Mouse (Mus musculus) CH12.LX (cell line): Measurements from ENCODE around the gene Bid. TPM values are rescaled to one million over a fixed set of nuclear protein-coding genes. Genes with fewer than 3 reads are reported as not detected.

Experiments
- DNase-seq: peaks from one replicate; pipeline ENCODE4 v3.0.0-alpha.2; 2013; ENCODE audit errors: extremely low read depth
- H3K27ac ChIP-seq: 2 replicates; pipeline ENCODE4 v1.5.1; 2012; ENCODE audit warnings: low read depth, mild to moderate bottlenecking, control low read depth, moderate library complexity; ENCODE audit not compliant: insufficient read depth
- H3K27me3 ChIP-seq: replicated peaks from 2 replicates; pipeline ENCODE3; 2012; ENCODE audit warnings: inconsistent platforms
- H3K36me3 ChIP-seq, 2 experiments: replicated peaks in 1 of 2; 2 replicates each; pipeline versions ENCODE3 to v1.6.1; 2012; ENCODE audit warnings: inconsistent platforms in 1 of 2, low read length in 1 of 2, mild to moderate bottlenecking in 1 of 2, mixed read lengths in 1 of 2, moderate library complexity in 1 of 2; ENCODE audit not compliant: control insufficient read depth in 1 of 2, insufficient read depth in 1 of 2
- H3K4me1 ChIP-seq, 2 experiments: 2 replicates each; pipeline ENCODE4 v1.6.1; 2012; ENCODE audit warnings: inconsistent platforms in 1 of 2, moderate library complexity in 1 of 2; ENCODE audit not compliant: insufficient read depth in 2 of 2, control insufficient read depth in 1 of 2
- H3K4me2 ChIP-seq: 2 replicates; pipeline ENCODE4 v1.6.1; 2012; ENCODE audit warnings: low read depth, mild to moderate bottlenecking, control low read depth; ENCODE audit not compliant: poor library complexity, insufficient read depth, severe bottlenecking
- H3K4me3 ChIP-seq, 3 experiments: fragments of 150-350 bp in 1 of 3; sonication (generic) in 1 of 3; replicated peaks in 1 of 3; 2 replicates each; pipeline versions ENCODE3 to v1.5.1; 2011 to 2012; ENCODE audit warnings: low read depth in 2 of 3, low read length in 2 of 3, mild to moderate bottlenecking in 2 of 3, moderate library complexity in 2 of 3, control low read depth in 1 of 3, improper control_type of control experiment in 1 of 3, inconsistent platforms in 1 of 3, mixed read lengths in 1 of 3; ENCODE audit not compliant: poor library complexity in 1 of 3
- H3K79me2 ChIP-seq: replicated peaks from 2 replicates; pipeline ENCODE4 v1.6.1; 2012; ENCODE audit warnings: mild to moderate bottlenecking, moderate library complexity; ENCODE audit not compliant: control insufficient read depth, poor library complexity, insufficient read depth, severe bottlenecking; ENCODE audit errors: extremely low read depth
- H3K9ac ChIP-seq: 2 replicates; pipeline ENCODE4 v1.6.1; 2012; ENCODE audit warnings: low read depth, mild to moderate bottlenecking, control low read depth, moderate library complexity; ENCODE audit not compliant: insufficient read depth
- H3K9me3 ChIP-seq: replicated peaks from 2 replicates; pipeline ENCODE3; 2012; ENCODE audit warnings: low read length, inconsistent platforms, mixed read lengths
- BHLHE40 ChIP-seq: IDR thresholded peaks from 2 replicates; pipeline ENCODE4 v1.6.1; 2011; ENCODE audit warnings: mild to moderate bottlenecking, low read depth, low read length, improper control_type of control experiment
- CHD1 ChIP-seq: IDR thresholded peaks from 2 replicates; pipeline ENCODE4 v1.6.1; 2012; ENCODE audit warnings: low read depth, low read length, improper control_type of control experiment, inconsistent platforms
- CHD2 ChIP-seq: IDR thresholded peaks from 2 replicates; pipeline ENCODE4 v1.6.1; 2011; ENCODE audit warnings: low read length, improper control_type of control experiment
- E2F4 ChIP-seq: IDR thresholded peaks from 2 replicates; pipeline ENCODE4 v1.6.1; 2011; ENCODE audit warnings: low read depth, low read length, improper control_type of control experiment; ENCODE audit not compliant: insufficient replicate concordance
- ELF1 ChIP-seq: IDR thresholded peaks from 2 replicates; pipeline ENCODE4 v1.6.1; 2014; ENCODE audit warnings: low read depth, mild to moderate bottlenecking, inconsistent platforms, low read length, improper control_type of control experiment
- EP300 ChIP-seq: IDR thresholded peaks from 2 replicates; pipeline ENCODE4 v1.6.1; 2011; ENCODE audit warnings: low read length, improper control_type of control experiment
- ETS1 ChIP-seq: conservative IDR thresholded peaks from 2 replicates; pipeline ENCODE4 v1.6.1; 2012; ENCODE audit warnings: low read depth, mild to moderate bottlenecking, inconsistent platforms, low read length, improper control_type of control experiment, moderate library complexity
- HCFC1 ChIP-seq: IDR thresholded peaks from 2 replicates; pipeline ENCODE4 v1.6.1; 2012; ENCODE audit warnings: low read depth, mild to moderate bottlenecking, inconsistent platforms, low read length, improper control_type of control experiment
- IRF4 ChIP-seq: IDR thresholded peaks from 2 replicates; pipeline ENCODE4 v1.6.1; 2014; ENCODE audit warnings: low read depth, mild to moderate bottlenecking, inconsistent platforms, low read length, improper control_type of control experiment
- JUN ChIP-seq: IDR thresholded peaks from 2 replicates; pipeline ENCODE4 v1.6.1; 2011; ENCODE audit warnings: low read depth, mild to moderate bottlenecking, low read length, improper control_type of control experiment, moderate library complexity; ENCODE audit not compliant: insufficient read depth
- MAFK ChIP-seq: IDR thresholded peaks from 2 replicates; pipeline ENCODE4 v1.6.1; 2011; ENCODE audit warnings: low read length, improper control_type of control experiment; ENCODE audit not compliant: insufficient replicate concordance
- MAX ChIP-seq: IDR thresholded peaks from 2 replicates; pipeline ENCODE4 v1.6.1; 2011; ENCODE audit warnings: low read length, improper control_type of control experiment
- MAZ ChIP-seq: IDR thresholded peaks from 2 replicates; pipeline ENCODE4 v1.6.1; 2012; ENCODE audit warnings: low read depth, mild to moderate bottlenecking, inconsistent platforms, low read length, improper control_type of control experiment, moderate library complexity
- MEF2A ChIP-seq: IDR thresholded peaks from 2 replicates; pipeline ENCODE4 v1.6.1; 2014; ENCODE audit warnings: low read depth, mild to moderate bottlenecking, inconsistent platforms, low read length, improper control_type of control experiment, borderline replicate concordance
- MXI1 ChIP-seq: IDR thresholded peaks from 2 replicates; pipeline ENCODE4 v1.6.1; 2011; ENCODE audit warnings: mild to moderate bottlenecking, low read depth, low read length, improper control_type of control experiment
- NELFE ChIP-seq: IDR thresholded peaks from 2 replicates; pipeline ENCODE4 v1.6.1; 2011; ENCODE audit warnings: low read depth, low read length, improper control_type of control experiment
- NRF1 ChIP-seq: IDR thresholded peaks from 2 replicates; pipeline ENCODE4 v1.6.1; 2014; ENCODE audit warnings: low read depth, mild to moderate bottlenecking, inconsistent platforms, low read length, improper control_type of control experiment, moderate library complexity
- PAX5 ChIP-seq: IDR thresholded peaks from 2 replicates; pipeline ENCODE4 v1.6.1; 2012; ENCODE audit warnings: low read length, inconsistent platforms, mixed read lengths
- POLR2A ChIP-seq: IDR thresholded peaks from 2 replicates; pipeline ENCODE4 v1.6.1; 2011; ENCODE audit warnings: low read depth, mild to moderate bottlenecking, improper control_type of control experiment, low read length
- RAD21 ChIP-seq: IDR thresholded peaks from 2 replicates; pipeline ENCODE4 v1.6.1; 2011; ENCODE audit warnings: low read depth, mild to moderate bottlenecking, low read length, improper control_type of control experiment, moderate library complexity
- RCOR1 ChIP-seq: conservative IDR thresholded peaks from 2 replicates; pipeline ENCODE4 v1.6.1; 2012; ENCODE audit warnings: low read depth, mild to moderate bottlenecking, inconsistent platforms, low read length, improper control_type of control experiment
- SIN3A ChIP-seq: IDR thresholded peaks from 2 replicates; pipeline ENCODE4 v1.6.1; 2012; ENCODE audit warnings: low read length, improper control_type of control experiment, inconsistent platforms
- SMC3 ChIP-seq: IDR thresholded peaks from 2 replicates; pipeline ENCODE4 v1.6.1; 2011; ENCODE audit warnings: low read depth, low read length, improper control_type of control experiment
- TBP ChIP-seq: conservative IDR thresholded peaks from 2 replicates; pipeline ENCODE4 v1.6.1; 2011; ENCODE audit warnings: low read depth, low read length, improper control_type of control experiment
- TCF12 ChIP-seq: IDR thresholded peaks from 2 replicates; pipeline ENCODE4 v1.6.1; 2014; ENCODE audit warnings: low read depth, mild to moderate bottlenecking, inconsistent platforms, low read length, improper control_type of control experiment
- UBTF ChIP-seq: IDR thresholded peaks from 2 replicates; pipeline ENCODE4 v1.6.1; 2012; ENCODE audit warnings: low read depth, mild to moderate bottlenecking, inconsistent platforms, low read length, improper control_type of control experiment, moderate library complexity
- USF1 ChIP-seq: IDR thresholded peaks from 2 replicates; pipeline ENCODE4 v1.6.1; 2014; ENCODE audit warnings: low read depth, mild to moderate bottlenecking, inconsistent platforms, low read length, improper control_type of control experiment
- ZC3H11A ChIP-seq: IDR thresholded peaks from 2 replicates; pipeline ENCODE4 v1.6.1; 2012; ENCODE audit warnings: low read depth, mild to moderate bottlenecking, inconsistent platforms, low read length, improper control_type of control experiment
- ZMIZ1 ChIP-seq: IDR thresholded peaks from 2 replicates; pipeline ENCODE4 v1.6.1; 2012; ENCODE audit warnings: low read depth, mild to moderate bottlenecking, inconsistent platforms, low read length, improper control_type of control experiment
- dilution Hi-C: fragments of 300-500 bp; cut with MboI; formaldehyde crosslinking; loops from 2 replicates; pipeline ENCODE4 v1.14.3; 2020; ENCODE audit warnings: low sequenced_read_pairs; ENCODE audit not compliant: extremely low pct_unique_long_range_greater_than_20kb, extremely low pct_ligation_motif_present
- in situ Hi-C: fragments of 300-500 bp; cut with MboI; formaldehyde crosslinking; loops from 3 replicates; pipeline ENCODE4 v1.14.3; 2019; ENCODE audit warnings: low sequenced_read_pairs, low pct_ligation_motif_present, low pct_unique_long_range_greater_than_20kb, mixed read lengths
- polyA plus RNA-seq: library from polyadenylated mRNA; unstranded; fragments of >175 nt; gene quantifications from 2 replicates; pipeline ENCODE4 v1.2.1, GENCODE M21; 2012; ENCODE audit warnings: low read depth; ENCODE audit not compliant: insufficient read length
- total RNA-seq, 2 experiments: library from RNA; depleted of rRNA; stranded (reverse); fragments of 300-350 nt in 1 of 2; fragments of >200 nt in 1 of 2; gene quantifications; 2 replicates each; pipeline ENCODE4 v1.2.3; 2012 to 2014

The Bid gene
- total and polyA plus RNA-seq, 3 experiments: 102 to 148 (median 144) TPM

DNA sequence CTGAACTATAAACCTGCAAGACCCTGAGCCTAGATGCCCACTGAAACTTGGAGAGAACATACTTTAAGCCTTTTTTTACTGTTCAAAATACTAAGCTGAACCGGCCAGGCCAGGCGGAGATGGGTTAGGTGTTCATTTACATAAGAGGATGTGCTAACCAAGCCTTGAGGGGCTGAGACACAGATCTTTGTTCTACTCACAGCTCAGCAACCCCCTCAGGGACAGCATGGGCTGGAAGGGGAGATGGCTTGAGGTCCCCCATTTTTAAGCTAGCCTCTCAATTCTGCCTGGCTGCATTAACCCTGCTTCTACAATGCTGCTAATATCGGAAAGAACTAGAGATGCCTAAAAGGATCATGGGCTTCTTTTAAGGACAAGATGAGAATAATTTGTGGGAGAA is 23.1 kb upstream of the Bid start (continued):
- no peak for TF ChIP-seq ZC3H11A
- TF ChIP-seq RAD21: no peak
- TF ChIP-seq MAFK: no peak
- TF ChIP-seq, all 38 proteins: peak for 12

DNA sequence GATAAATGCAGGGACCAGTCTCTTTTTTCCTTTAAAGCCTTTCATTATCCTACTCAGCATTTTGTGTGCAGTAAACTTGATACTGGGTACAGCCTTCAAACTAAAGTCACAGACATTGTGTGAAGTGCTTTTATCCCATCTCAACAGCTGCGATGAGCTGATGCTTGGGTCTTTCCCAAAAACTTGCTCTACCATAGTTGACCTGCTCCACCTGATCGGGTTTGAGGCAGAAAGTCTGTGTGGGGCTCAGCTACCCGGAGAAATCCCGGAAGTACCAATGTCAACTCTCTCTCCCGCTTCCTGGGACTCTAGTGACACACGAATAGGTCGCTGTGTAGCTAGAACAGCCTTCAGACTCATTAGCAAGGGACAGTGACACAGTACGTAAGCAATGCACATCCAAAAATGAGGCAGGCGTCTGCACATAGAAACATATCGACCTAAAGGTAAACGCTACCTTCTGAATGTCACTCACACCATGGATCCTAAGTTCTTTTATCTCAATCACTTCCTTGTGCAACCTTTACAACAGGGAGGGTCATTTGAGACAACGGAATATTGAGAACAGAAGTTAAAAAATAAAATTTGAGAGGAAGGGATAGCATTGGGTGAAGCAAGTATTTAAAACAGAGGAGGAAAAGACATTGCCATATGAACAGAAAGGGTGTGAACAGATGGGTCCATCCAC is 22.3 kb upstream of the Bid start:
- dilution Hi-C loops: no loop called here
- H3K36me3 ChIP-seq: peaks cover 15 to 50% of the 10 kb centered on the region in 2 experiments

GRCm38 (mm10) chr6:120937999-120938608 is 21.5 kb upstream of the Bid start:
- H3K4me2 ChIP-seq: peak overlapping the region; percentile 91
- peak overlapping the region; percentile 89 for H3K9ac ChIP-seq
- in situ Hi-C loops: no loop called here
- H3K4me1 ChIP-seq: peaks cover 41 to 50% of the 10 kb centered on the region in 2 experiments
- H3K27me3 ChIP-seq: no peaks in the 10 kb centered on the region
- peak; percentile 96 for DNase-seq
- H3K36me3 ChIP-seq: peaks cover 8 to 42% of the 10 kb centered on the region in 2 experiments
- H3K27ac ChIP-seq: peak overlapping the region; percentile 99
- dilution Hi-C loops: no loop called here
- peak overlapping the region; percentile 64 to 94 (median 80) for H3K4me3 ChIP-seq
- no peaks in the 10 kb centered on the region for H3K9me3 ChIP-seq
- H3K79me2 ChIP-seq: peaks cover 30% of the 10 kb centered on the region
- TF ChIP-seq UBTF (no peak), ETS1 (peak; percentile 97), ZMIZ1 (peak; percentile 70), MAFK (0 out of 2 replicates have a peak, but pooled peaks have one; percentile 44), SMC3 (peak; percentile 30), NELFE (no peak; the same call in none of the 2 replicates), CHD2 (peak; percentile 98), TBP (peak; percentile 84), ELF1 (peak; percentile 51), E2F4 (no peak), CHD1 (no peak), MXI1 (peak; percentile 77; the same call in 1 of the 2 replicates), JUN (peak; percentile 69), TCF12 (peak; percentile 96), USF1 (no peak)

More for the DNA sequence above, 22.3 kb upstream of the Bid start:
- H3K9me3 ChIP-seq: no peaks in the 10 kb centered on the region
- in situ Hi-C loops: no loop called here
- H3K79me2 ChIP-seq: peaks cover 38% of the 10 kb centered on the region
- H3K4me3 ChIP-seq: peak overlapping the region; percentile 64 to 94 (median 80)
- H3K27ac ChIP-seq: peak overlapping the region; percentile 99
- H3K9ac ChIP-seq: peak overlapping the region; percentile 89
- H3K27me3 ChIP-seq: no peaks in the 10 kb centered on the region
- no peak for DNase-seq
- H3K4me2 ChIP-seq: peak overlapping the region; percentile 91
- peaks cover 40 to 49% of the 10 kb centered on the region in 2 experiments for H3K4me1 ChIP-seq
- TF ChIP-seq CHD1: peak; percentile 97
- no peak for TF ChIP-seq UBTF
- TF ChIP-seq MAZ: no peak
- peak; percentile 60; the same call in 1 of the 2 replicates for TF ChIP-seq MAX
- 0 out of 2 replicates have a peak, but pooled peaks have one; percentile 37 for TF ChIP-seq TCF12
- TF ChIP-seq NRF1: no peak
- TF ChIP-seq HCFC1: peak; percentile 31; the same call in 1 of the 2 replicates
- peak; percentile 50; the same call in 1 of the 2 replicates for TF ChIP-seq EP300
- 0 out of 2 replicates have a peak, but pooled peaks have one; percentile 7 for TF ChIP-seq SMC3
- no peak for TF ChIP-seq MEF2A
- TF ChIP-seq POLR2A: no peak
- TF ChIP-seq MAFK: peak; percentile 70; the same call in 1 of the 2 replicates
- TF ChIP-seq SIN3A: peak; percentile 58; the same call in 1 of the 2 replicates
- TF ChIP-seq ZMIZ1: peak; percentile 23
- peak; percentile 76; the same call in 1 of the 2 replicates for TF ChIP-seq TBP
- no peak; the same call in none of the 2 replicates for TF ChIP-seq ETS1
- no peak for TF ChIP-seq BHLHE40
- TF ChIP-seq MXI1: no peak; the same call in 1 of the 2 replicates
- TF ChIP-seq NELFE: 0 out of 2 replicates have a peak, but pooled peaks have one; percentile 26
- peak; percentile 37; the same call in 1 of the 2 replicates for TF ChIP-seq RCOR1
- TF ChIP-seq PAX5: no peak
- peak; percentile 39; the same call in 1 of the 2 replicates for TF ChIP-seq CHD2
- TF ChIP-seq IRF4: peak; percentile 41; the same call in 1 of the 2 replicates
- peak; percentile 88 for TF ChIP-seq ELF1
